Mouse (Mus musculus) mouse trophoblast stem cell (cell line): ENCODE results near the gene Glrb.

ENCODE experiments used
- in situ Hi-C, 2 experiments: fragments of 300-500 bp; cut with MseI, MboI; formaldehyde crosslinking; loops; 2 replicates in 1 of 2; 3 replicates in 1 of 2; pipeline ENCODE4 v1.15.1; 2025

Gene Glrb

DNA sequence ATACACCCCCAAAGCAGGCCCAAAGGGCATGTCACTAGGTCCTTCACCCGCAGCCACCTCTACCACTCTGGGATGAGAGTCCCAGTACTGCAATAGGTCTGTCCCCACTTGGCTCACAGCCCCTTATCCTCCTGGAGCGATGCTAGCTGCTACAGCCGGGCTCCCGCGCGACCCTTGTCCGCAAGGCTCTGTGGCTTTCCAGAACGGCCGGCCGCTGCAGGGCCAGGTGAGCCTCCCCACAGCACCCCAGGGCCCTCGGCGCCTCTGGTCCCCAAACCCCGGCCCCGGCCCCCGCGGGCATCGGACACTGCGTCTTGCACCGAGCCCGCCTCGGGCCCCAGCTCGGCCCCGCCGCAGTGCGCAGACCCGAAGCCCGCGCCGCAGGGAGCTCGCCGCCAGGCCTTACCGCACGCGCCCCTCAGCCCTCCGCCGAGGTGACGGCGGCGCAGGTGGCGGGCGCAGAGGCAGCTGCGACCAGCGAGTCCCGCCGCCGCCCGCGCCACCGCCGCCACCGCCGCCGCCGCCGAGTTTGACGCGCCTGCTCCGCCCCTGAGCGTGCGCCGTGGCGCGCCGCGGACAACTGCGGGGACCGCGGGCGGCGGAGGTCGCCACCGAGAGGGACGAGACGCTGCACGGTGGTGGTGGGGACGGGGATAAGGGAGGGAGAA lies at the start of gene Glrb:
TSS of gene Glrb (minus strand) at position 550 of the 668 bp plus-strand sequence.
- in situ Hi-C loops: no loop called here

DNA sequence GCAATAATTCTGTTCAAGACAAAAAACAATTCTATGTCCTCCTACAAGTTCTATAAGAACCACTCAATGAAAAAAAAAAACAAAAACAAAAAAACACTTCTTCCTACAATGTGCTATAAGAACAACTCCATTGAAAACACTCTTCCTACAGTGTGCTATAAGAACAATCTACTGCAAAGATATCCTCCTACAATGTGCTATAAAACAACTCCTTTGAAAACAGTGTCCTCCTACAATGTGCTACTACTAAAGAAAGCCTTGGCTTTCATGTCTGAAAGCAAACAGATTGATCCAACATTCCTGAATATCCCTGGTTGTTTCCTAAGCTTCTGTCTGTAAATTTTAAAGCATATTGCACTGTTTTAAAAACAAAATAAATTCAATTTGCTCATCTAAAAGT lies 46.5 kb upstream of the Glrb start:
- in situ Hi-C loops: loop anchor here in 1 of 2 experiments (10.0 kb wide), 1 partner anchor 825 kb away; no protein-coding TSS in a partner anchor

- in situ Hi-C loops: no loop called here
Observed at GRCm38 (mm10) chr3:80958591-80958990, 45.1 kb upstream of the Glrb start.

GRCm38 (mm10) chr3:80913779-80914284 lies 372 bp upstream of the Glrb start:
- in situ Hi-C loops: no loop called here

- in situ Hi-C loops: no loop called here
Observed at GRCm38 (mm10) chr3:80894745-80895480, 18.5 kb downstream of the Glrb start.

GRCm38 (mm10) chr3:80894328-80894727 lies 19.1 kb downstream of the Glrb start:
- in situ Hi-C loops: no loop called here

DNA sequence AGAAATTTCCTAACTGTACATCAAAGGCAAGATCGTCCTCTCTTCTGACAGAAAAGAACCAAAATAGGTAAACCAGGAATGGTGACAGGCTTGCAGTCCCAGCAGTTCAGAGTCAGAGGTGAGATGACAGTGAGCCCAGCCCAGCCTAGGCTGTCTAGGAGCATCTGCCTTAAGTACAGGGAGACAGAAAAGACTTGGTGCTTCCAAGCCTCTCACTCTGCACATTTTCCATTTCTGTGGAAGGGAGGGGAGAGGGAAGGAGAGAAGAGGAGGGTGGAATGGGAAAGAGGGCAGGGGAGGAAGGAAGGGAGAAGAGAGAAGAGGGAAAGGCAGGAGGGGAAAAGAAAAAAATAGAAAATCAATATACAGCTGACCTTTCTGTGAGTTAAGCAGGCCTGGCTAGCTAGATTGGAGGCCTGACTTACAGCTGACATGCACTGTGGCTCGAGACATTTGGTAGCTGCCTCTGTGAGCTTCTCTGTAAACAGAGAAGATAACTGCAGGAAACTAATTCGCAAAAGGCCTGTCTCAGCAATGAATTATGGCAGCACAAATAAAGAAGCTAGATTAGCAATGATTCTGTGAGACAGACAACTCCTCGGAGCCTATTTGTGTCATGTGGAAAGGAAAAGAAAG lies 20.3 kb downstream of the Glrb start:
- in situ Hi-C loops: no loop called here

- in situ Hi-C loops: no loop called here
Observed at GRCm38 (mm10) chr3:80891087-80891486, 22.4 kb downstream of the Glrb start.

GRCm38 (mm10) chr3:80885174-80885573 lies 28.3 kb downstream of the Glrb start:
- in situ Hi-C loops: no loop called here

DNA sequence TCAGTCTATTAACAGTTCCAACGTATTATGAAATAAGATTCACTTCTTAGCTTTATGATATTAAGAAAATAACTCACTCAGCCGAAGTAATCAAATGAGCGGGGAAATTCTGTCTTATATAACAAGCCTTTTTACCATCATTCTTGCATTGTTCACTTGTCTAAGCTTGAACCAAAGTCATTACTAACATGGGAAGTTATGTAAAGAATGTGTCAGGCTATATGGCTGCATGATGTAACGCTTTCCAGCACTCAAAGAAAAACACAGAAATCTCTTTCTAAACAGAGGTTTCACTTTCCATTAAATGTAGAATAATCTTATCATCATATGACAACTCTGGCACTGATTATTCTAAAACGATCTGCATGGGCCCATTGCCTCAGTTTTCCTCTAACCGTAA lies 29.9 kb downstream of the Glrb start:
- in situ Hi-C loops: no loop called here

- in situ Hi-C loops: no loop called here
Observed at GRCm38 (mm10) chr3:80880660-80881293, 32.7 kb downstream of the Glrb start.

DNA sequence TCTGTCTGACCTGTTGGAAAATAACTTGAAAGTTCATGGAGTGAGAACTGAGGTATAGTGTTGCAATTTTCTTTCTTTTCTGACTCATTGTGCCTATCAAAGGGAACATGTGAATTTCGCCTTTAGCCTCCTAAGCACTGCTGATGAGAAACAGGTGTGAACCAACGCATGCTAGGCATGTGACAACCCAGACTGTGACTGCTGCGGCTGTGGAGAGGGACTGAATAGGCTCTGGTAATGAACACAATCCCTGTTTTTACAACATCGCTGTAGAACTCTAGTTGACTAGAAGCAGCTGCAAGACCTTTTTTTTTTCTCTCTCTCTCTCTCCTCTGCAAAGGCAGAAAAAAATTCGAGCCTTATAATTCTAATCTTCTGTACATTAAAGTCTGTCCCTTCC lies 34.9 kb downstream of the Glrb start:
- in situ Hi-C loops: no loop called here

DNA sequence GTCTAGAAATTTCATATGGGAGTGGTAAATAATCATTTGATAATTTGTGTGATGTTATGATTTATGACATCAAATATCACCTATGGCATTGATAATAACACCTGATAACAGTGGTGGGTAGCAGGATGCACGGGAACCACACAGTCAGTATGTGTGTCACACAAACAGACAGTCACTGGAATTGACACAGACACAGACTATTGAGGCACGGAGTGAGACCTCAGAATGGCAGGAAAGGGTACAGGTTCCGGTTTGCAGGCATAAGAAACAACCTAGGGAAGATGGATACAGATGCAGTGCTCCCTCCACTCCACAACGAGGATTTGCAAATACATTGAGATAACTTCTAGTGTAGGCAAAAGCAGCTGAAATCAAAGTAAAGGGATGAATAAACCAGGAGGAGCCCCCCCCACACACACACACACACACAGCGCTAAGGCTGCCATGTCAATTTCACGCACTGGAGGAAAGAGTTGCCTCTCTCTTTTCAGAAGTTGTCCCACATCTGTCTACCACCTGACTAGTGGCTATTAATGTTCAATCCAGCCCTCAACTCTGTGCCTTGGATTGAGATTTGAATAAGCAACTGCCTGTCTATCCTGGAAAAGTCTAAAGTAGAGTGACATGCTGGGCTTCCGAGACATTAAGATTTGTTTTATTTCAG lies 38.6 kb downstream of the Glrb start:
- in situ Hi-C loops: no loop called here

DNA sequence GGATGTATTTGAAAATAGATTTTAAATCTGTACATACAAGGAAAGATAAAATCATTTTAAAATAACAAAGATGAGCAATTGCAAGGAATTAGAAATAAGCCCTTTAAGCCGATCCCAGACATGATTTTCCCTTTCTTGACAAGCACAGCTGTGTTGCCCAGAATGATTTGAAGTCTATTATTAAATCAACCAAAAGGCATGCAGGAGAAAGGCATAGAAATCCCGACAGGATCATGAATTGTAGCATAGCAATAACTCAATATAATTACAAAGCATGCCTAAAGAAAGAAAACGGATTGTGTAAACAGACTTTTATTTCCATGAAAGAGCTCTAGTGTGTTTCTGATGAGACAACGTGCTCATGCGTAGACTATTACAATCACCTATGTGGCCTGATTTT lies 39.4 kb downstream of the Glrb start:
- in situ Hi-C loops: no loop called here

DNA sequence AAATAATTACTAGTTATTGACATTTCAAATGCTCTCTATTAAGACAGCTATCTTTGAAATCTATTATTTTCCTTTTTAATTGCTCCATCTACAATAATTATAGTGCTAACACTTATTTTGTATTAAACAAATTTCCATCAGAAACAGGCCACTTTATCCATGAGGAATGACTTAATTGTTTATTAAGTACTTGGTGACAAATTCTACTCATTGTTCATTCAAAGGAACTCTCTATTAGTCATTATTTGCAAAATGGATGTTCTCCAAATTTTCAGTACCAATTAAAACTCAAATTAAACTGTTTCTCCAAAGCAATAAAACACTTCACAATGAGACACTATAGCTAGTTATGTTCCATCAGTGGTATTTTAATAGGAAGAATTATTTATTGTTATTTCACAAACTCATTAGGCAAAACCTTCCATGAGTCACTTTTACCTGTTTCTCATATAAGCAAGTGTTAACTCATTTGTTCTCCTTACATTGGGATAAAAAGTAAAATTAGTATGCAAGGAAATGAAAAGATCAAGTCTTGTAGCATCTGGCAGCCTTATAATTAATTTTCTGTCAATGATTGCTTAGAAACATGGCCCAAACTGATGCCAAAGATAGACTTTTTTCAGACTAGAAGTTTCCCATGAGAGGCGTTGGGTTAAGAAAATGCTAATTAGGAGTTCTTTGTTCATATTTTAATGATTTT lies 41.8 kb downstream of the Glrb start:
- in situ Hi-C loops: no loop called here

DNA sequence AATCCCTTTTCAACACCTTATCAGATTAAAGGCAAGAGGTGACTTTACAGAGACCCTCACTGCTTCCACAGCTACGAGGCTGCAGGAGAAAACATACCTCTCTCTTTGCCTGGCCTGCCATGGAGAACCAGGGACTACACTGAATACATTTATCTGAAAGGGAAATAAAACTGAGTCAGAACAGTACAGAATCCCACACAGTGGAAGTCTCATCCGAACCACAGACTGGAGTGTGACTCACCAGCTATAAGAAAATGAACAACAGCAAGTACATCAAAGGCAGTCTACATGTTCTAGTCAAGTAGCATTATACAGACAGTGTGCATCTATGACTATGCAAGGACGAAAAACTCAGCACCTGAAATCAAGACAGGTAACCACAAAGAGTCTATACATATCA lies 46.1 kb downstream of the Glrb start:
- in situ Hi-C loops: no loop called here

GRCm38 (mm10) chr3:80852912-80853507 lies 60.5 kb downstream of the Glrb start:
- in situ Hi-C loops: no loop called here

GRCm38 (mm10) chr3:80850947-80851346 lies 62.5 kb downstream of the Glrb start:
- in situ Hi-C loops: no loop called here

DNA sequence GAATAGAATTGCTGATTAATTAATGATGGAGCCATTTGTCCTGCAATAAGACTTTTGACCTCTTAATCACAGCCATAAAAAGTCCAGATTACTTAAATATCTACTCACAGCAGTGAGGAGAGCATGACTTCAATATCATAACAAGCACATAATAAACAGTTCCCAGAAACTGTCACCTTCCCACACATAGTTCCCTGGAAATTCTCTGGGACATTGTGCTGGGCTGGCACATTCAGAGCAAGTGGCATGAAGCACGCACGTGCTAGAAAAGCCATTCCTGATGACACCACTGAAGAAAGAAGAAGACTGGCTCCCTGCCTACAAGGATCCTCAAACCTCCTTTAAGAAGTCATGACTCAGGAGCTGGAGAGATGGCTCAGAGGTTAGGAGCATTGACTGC lies 67.8 kb downstream of the Glrb start:
- in situ Hi-C loops: no loop called here

GRCm38 (mm10) chr3:80839845-80840244 lies 73.6 kb downstream of the Glrb start:
- in situ Hi-C loops: no loop called here

DNA sequence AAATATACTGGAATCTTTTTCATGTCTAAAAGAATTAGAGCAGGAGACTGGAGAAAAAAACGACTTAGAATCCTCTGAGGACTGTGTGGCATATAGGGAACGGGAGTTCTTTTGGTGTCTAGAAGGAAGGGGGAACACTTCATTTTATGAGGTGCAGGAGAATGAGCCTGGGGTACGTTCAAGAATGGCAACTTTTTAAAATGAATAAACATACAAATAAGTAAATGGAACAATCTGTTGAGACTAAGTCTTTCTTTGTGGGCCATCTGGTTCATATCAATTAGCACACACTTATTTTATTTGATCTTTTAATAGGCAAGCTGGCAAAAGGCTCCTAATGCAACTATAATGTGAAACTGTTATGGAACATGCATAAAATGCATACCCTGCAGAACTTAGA lies 75.9 kb downstream of the Glrb start:
- in situ Hi-C loops: no loop called here
